Mouse (Mus musculus): ENCODE results near the gene Capn13. TPM values are rescaled to one million over a fixed set of nuclear protein-coding genes. Genes with fewer than 3 reads are reported as not detected.

The Capn13 gene
- polyA plus RNA-seq, 1 experiment from 2014 or later: not detected

- H3K27ac ChIP-seq (ENCODE audit: poor library complexity, severe bottlenecking): no peak overlapping the region
- no peak overlapping the region for H3K9ac ChIP-seq
- H3K36me3 ChIP-seq: no peaks in the 10 kb centered on the region
- H3K4me3 ChIP-seq: no peak overlapping the region
- no peak for ATAC-seq (ENCODE audit: insufficient number of reproducible peaks, low FRiP score)
- no peaks in the 10 kb centered on the region for H3K27me3 ChIP-seq (replicated peaks)
- no peak overlapping the region for H3K4me2 ChIP-seq
- H3K4me1 ChIP-seq (replicated peaks): peaks cover 6% of the 10 kb centered on the region; the same call in 1 of the 2 replicates
- 77% methylated on average over 7 of the region's 7 CpGs for WGBS
- no peaks in the 10 kb centered on the region for H3K9me3 ChIP-seq (replicated peaks)
Observed at GRCm38 (mm10) chr17:73390191-73391089, 10.2 kb downstream of the Capn13 start.

- 77% methylated on average over 3 of the region's 3 CpGs for WGBS
- H3K9me3 ChIP-seq (replicated peaks): no peaks in the 10 kb centered on the region
- no peaks in the 10 kb centered on the region for H3K36me3 ChIP-seq
- no peaks in the 10 kb centered on the region for H3K27me3 ChIP-seq (replicated peaks)
- ATAC-seq (ENCODE audit: insufficient number of reproducible peaks, low FRiP score): no peak
- no peak overlapping the region for H3K4me3 ChIP-seq
- peaks cover 6% of the 10 kb centered on the region; the same call in 1 of the 2 replicates for H3K4me1 ChIP-seq (replicated peaks)
- no peak overlapping the region for H3K27ac ChIP-seq (ENCODE audit: poor library complexity, severe bottlenecking)
- no peak overlapping the region for H3K4me2 ChIP-seq
- H3K9ac ChIP-seq: no peak overlapping the region
Observed at GRCm38 (mm10) chr17:73389336-73389735, 11.3 kb downstream of the Capn13 start.

- H3K27ac ChIP-seq (ENCODE audit: poor library complexity, severe bottlenecking): no peak overlapping the region
- H3K9me3 ChIP-seq (replicated peaks): no peaks in the 10 kb centered on the region
- no peak overlapping the region for H3K4me2 ChIP-seq
- H3K36me3 ChIP-seq: no peaks in the 10 kb centered on the region
- H3K4me3 ChIP-seq: no peak overlapping the region
- no peak for ATAC-seq (ENCODE audit: insufficient number of reproducible peaks, low FRiP score)
- no peaks in the 10 kb centered on the region; the same call in 1 of the 2 replicates for H3K4me1 ChIP-seq (replicated peaks)
- H3K9ac ChIP-seq: no peak overlapping the region
- WGBS: 65% methylated on average over 2 of the region's 2 CpGs
- no peaks in the 10 kb centered on the region for H3K27me3 ChIP-seq (replicated peaks)
Observed at GRCm38 (mm10) chr17:73386581-73386980, 14.1 kb downstream of the Capn13 start.

GRCm38 (mm10) chr17:73385940-73386339 is 14.7 kb downstream of the Capn13 start:
- WGBS: 72% methylated on average over 3 of the region's 3 CpGs

GRCm38 (mm10) chr17:73382327-73383014 is 18.2 kb downstream of the Capn13 start:
- WGBS: 70% methylated on average over 9 of the region's 9 CpGs
- Histone ChIP-seq H3K27me3 (replicated peaks) (no peaks in the 10 kb centered on the region), H3K9ac (no peak overlapping the region), H3K4me3 (no peak overlapping the region), H3K27ac (ENCODE audit: poor library complexity, severe bottlenecking) (no peak overlapping the region), H3K36me3 (no peaks in the 10 kb centered on the region), H3K9me3 (replicated peaks) (no peaks in the 10 kb centered on the region), H3K4me2 (no peak overlapping the region), H3K4me1 (replicated peaks) (no peaks in the 10 kb centered on the region)
- no peak for ATAC-seq (ENCODE audit: insufficient number of reproducible peaks, low FRiP score)

More at GRCm38 (mm10) chr17:73385940-73386339, 14.7 kb downstream of the Capn13 start:
- Histone ChIP-seq H3K4me1 (replicated peaks) (no peaks in the 10 kb centered on the region), H3K4me2 (no peak overlapping the region), H3K9me3 (replicated peaks) (no peaks in the 10 kb centered on the region), H3K36me3 (no peaks in the 10 kb centered on the region), H3K4me3 (no peak overlapping the region), H3K9ac (no peak overlapping the region), H3K27me3 (replicated peaks) (no peaks in the 10 kb centered on the region), H3K27ac (ENCODE audit: poor library complexity, severe bottlenecking) (no peak overlapping the region)
- ATAC-seq (ENCODE audit: insufficient number of reproducible peaks, low FRiP score): no peak

- ATAC-seq (ENCODE audit: insufficient number of reproducible peaks, low FRiP score): no peak
- H3K4me2 ChIP-seq: no peak overlapping the region
- WGBS: 84% methylated on average over 3 of the region's 3 CpGs
Observed at GRCm38 (mm10) chr17:73381681-73382080, 19.0 kb downstream of the Capn13 start.

GRCm38 (mm10) chr17:73377778-73378484 is 22.7 kb downstream of the Capn13 start:
- 65% methylated on average over 7 of the region's 7 CpGs for WGBS
- ATAC-seq (ENCODE audit: insufficient number of reproducible peaks, low FRiP score): no peak
- Histone ChIP-seq H3K4me1 (replicated peaks) (no peaks in the 10 kb centered on the region), H3K4me3 (no peak overlapping the region), H3K4me2 (no peak overlapping the region), H3K9me3 (replicated peaks) (no peaks in the 10 kb centered on the region), H3K36me3 (no peaks in the 10 kb centered on the region), H3K27me3 (replicated peaks) (no peaks in the 10 kb centered on the region), H3K9ac (no peak overlapping the region), H3K27ac (ENCODE audit: poor library complexity, severe bottlenecking) (no peak overlapping the region)

More at GRCm38 (mm10) chr17:73381681-73382080, 19.0 kb downstream of the Capn13 start:
- H3K9me3 ChIP-seq (replicated peaks): no peaks in the 10 kb centered on the region
- H3K9ac ChIP-seq: no peak overlapping the region
- H3K36me3 ChIP-seq: no peaks in the 10 kb centered on the region
- H3K4me3 ChIP-seq: no peak overlapping the region
- H3K27me3 ChIP-seq (replicated peaks): no peaks in the 10 kb centered on the region
- H3K27ac ChIP-seq (ENCODE audit: poor library complexity, severe bottlenecking): no peak overlapping the region
- H3K4me1 ChIP-seq (replicated peaks): no peaks in the 10 kb centered on the region

- H3K9ac ChIP-seq: no peak overlapping the region
- no peaks in the 10 kb centered on the region for H3K27me3 ChIP-seq (replicated peaks)
- no peak overlapping the region for H3K27ac ChIP-seq (ENCODE audit: poor library complexity, severe bottlenecking)
- ATAC-seq (ENCODE audit: insufficient number of reproducible peaks, low FRiP score): no peak
- no peaks in the 10 kb centered on the region for H3K36me3 ChIP-seq
- no peak overlapping the region for H3K4me3 ChIP-seq
- no peak overlapping the region for H3K4me2 ChIP-seq
- no peaks in the 10 kb centered on the region for H3K4me1 ChIP-seq (replicated peaks)
- WGBS: 84% methylated on average over 3 of the region's 3 CpGs
- peaks cover 2% of the 10 kb centered on the region; the same call in 1 of the 2 replicates for H3K9me3 ChIP-seq (replicated peaks)
Observed at GRCm38 (mm10) chr17:73367334-73367733, 33.3 kb downstream of the Capn13 start.

GRCm38 (mm10) chr17:73361054-73361453 is 39.6 kb downstream of the Capn13 start:
- no peak overlapping the region for H3K4me2 ChIP-seq
- peaks cover 2% of the 10 kb centered on the region; the same call in 1 of the 2 replicates for H3K9me3 ChIP-seq (replicated peaks)
- H3K27ac ChIP-seq (ENCODE audit: poor library complexity, severe bottlenecking): no peak overlapping the region
- H3K4me3 ChIP-seq: no peak overlapping the region
- no peaks in the 10 kb centered on the region for H3K4me1 ChIP-seq (replicated peaks)
- H3K9ac ChIP-seq: no peak overlapping the region
- no peaks in the 10 kb centered on the region for H3K36me3 ChIP-seq
- WGBS: 77% methylated on average over 5 of the region's 5 CpGs
- no peaks in the 10 kb centered on the region for H3K27me3 ChIP-seq (replicated peaks)
- no peak for ATAC-seq (ENCODE audit: insufficient number of reproducible peaks, low FRiP score)

- Histone ChIP-seq H3K36me3 (no peaks in the 10 kb centered on the region), H3K27me3 (replicated peaks) (peaks cover 5% of the 10 kb centered on the region; the same call in 1 of the 2 replicates), H3K4me3 (no peak overlapping the region), H3K9me3 (replicated peaks) (no peaks in the 10 kb centered on the region), H3K4me1 (replicated peaks) (no peaks in the 10 kb centered on the region), H3K27ac (ENCODE audit: poor library complexity, severe bottlenecking) (no peak overlapping the region), H3K9ac (no peak overlapping the region), H3K4me2 (no peak overlapping the region)
- ATAC-seq (ENCODE audit: insufficient number of reproducible peaks, low FRiP score): no peak
- 73% methylated on average over 6 of the region's 6 CpGs for WGBS
Observed at GRCm38 (mm10) chr17:73343632-73344390, 56.9 kb downstream of the Capn13 start.

All from heart, embryonic 12.5 days (tissue).